Mouse (Mus musculus): Measurements from ENCODE around the gene Orai1.

- TF ChIP-seq CTCF (IDR thresholded peaks at IDR 0.05; ENCODE audit: control insufficient read depth, insufficient read depth, insufficient read length) = no peak
- TF ChIP-seq USF1 (IDR thresholded peaks at IDR 0.05; ENCODE audit: low read depth) = no peak
- no peak for TF ChIP-seq MYOG (IDR thresholded peaks at IDR 0.05; ENCODE audit: control insufficient read depth, extremely low read depth, insufficient read length)
- no peak for TF ChIP-seq CEBPB (IDR thresholded peaks at IDR 0.05; ENCODE audit: low read depth)
- TF ChIP-seq MAX (IDR thresholded peaks at IDR 0.05) = no peak
Observed at GRCm38 (mm10) chr5:123024965-123025573, 10.2 kb downstream of the Orai1 start.

Data from C2C12 (cell line).